Mouse (Mus musculus) MEL (cell line): ENCODE results near the gene Veph1. TPM values are rescaled to one million over a fixed set of nuclear protein-coding genes. Genes with fewer than 3 reads are reported as not detected.

Experiments used
- DNase-seq: peaks from one replicate; pipeline ENCODE4 v3.0.0; 2011; ENCODE audit warnings: low read depth, low spot score
- H3K27ac ChIP-seq: 2 replicates; pipeline ENCODE4 v1.5.1; 2012; ENCODE audit warnings: low read depth, mild to moderate bottlenecking, control low read depth, low read length, moderate library complexity; ENCODE audit not compliant: control insufficient read depth
- H3K27me3 ChIP-seq, 2 experiments: fragments of 150-350 bp in 1 of 2; sonication (generic) in 1 of 2; 2 replicates each; pipeline ENCODE4 v1.6.1; 2012; ENCODE audit warnings: low read length in 2 of 2, mild to moderate bottlenecking in 2 of 2, improper control_type of control experiment in 1 of 2, moderate library complexity in 1 of 2; ENCODE audit not compliant: insufficient read depth in 2 of 2, control insufficient read depth in 1 of 2
- H3K36me3 ChIP-seq, 2 experiments: 2 replicates each; pipeline ENCODE4 v1.6.1; 2012 to 2014; ENCODE audit warnings: low read length in 2 of 2, improper control_type of control experiment in 1 of 2, inconsistent platforms in 1 of 2, mild to moderate bottlenecking in 1 of 2; ENCODE audit not compliant: insufficient read depth in 2 of 2, control insufficient read depth in 1 of 2
- H3K4me1 ChIP-seq, 2 experiments: fragments of 150-350 bp in 1 of 2; sonication (generic) in 1 of 2; 2 replicates each; pipeline ENCODE4 v1.6.1; 2012; ENCODE audit warnings: low read length in 2 of 2, improper control_type of control experiment in 1 of 2, mild to moderate bottlenecking in 1 of 2; ENCODE audit not compliant: insufficient read depth in 2 of 2, control insufficient read depth in 1 of 2
- H3K4me3 ChIP-seq, 2 experiments: fragments of 150-350 bp in 1 of 2; sonication (generic) in 1 of 2; 2 replicates each; pipeline ENCODE4 v1.5.1; 2012; ENCODE audit warnings: low read depth in 2 of 2, low read length in 2 of 2, mild to moderate bottlenecking in 2 of 2, moderate library complexity in 2 of 2, control low read depth in 1 of 2, improper control_type of control experiment in 1 of 2; ENCODE audit not compliant: control insufficient read depth in 1 of 2, insufficient read depth in 1 of 2
- H3K79me2 ChIP-seq: 2 replicates; pipeline ENCODE4 v1.6.1; 2012; ENCODE audit warnings: mild to moderate bottlenecking, low read length, moderate library complexity; ENCODE audit not compliant: control insufficient read depth, poor library complexity, insufficient read depth
- H3K9ac ChIP-seq: 2 replicates; pipeline ENCODE4 v1.6.1; 2012; ENCODE audit warnings: low read depth, mild to moderate bottlenecking, control low read depth, low read length, moderate library complexity; ENCODE audit not compliant: control insufficient read depth, poor library complexity, severe bottlenecking
- H3K9me3 ChIP-seq: fragments of 150-350 bp; sonication (generic); replicated peaks from 2 replicates; pipeline ENCODE4 v1.6.1; 2012; ENCODE audit warnings: mild to moderate bottlenecking, low read length, improper control_type of control experiment, moderate library complexity; ENCODE audit not compliant: insufficient read depth
- GABPA ChIP-seq: IDR thresholded peaks from 2 replicates; pipeline ENCODE4 v1.6.1; 2012; ENCODE audit warnings: low read depth, mild to moderate bottlenecking, inconsistent platforms, low read length, improper control_type of control experiment, moderate library complexity
- JUND ChIP-seq: IDR thresholded peaks from 2 replicates; pipeline ENCODE4 v1.6.1; 2011; ENCODE audit warnings: low read depth, mild to moderate bottlenecking, improper control_type of control experiment, low read length
- MAFK ChIP-seq: IDR thresholded peaks from 2 replicates; pipeline ENCODE4 v1.6.1; 2011; ENCODE audit warnings: low read depth, mild to moderate bottlenecking, low read length, improper control_type of control experiment, borderline replicate concordance
- MAX ChIP-seq: IDR thresholded peaks from 2 replicates; pipeline ENCODE4 v1.6.1; 2011; ENCODE audit warnings: low read length, improper control_type of control experiment
- MAZ ChIP-seq: IDR thresholded peaks from 2 replicates; pipeline ENCODE4 v1.6.1; 2012; ENCODE audit warnings: low read depth, mild to moderate bottlenecking, inconsistent platforms, low read length, improper control_type of control experiment
- MEF2A ChIP-seq: IDR thresholded peaks from 2 replicates; pipeline ENCODE4 v1.6.1; 2014; ENCODE audit warnings: low read depth, mild to moderate bottlenecking, inconsistent platforms, low read length, improper control_type of control experiment; ENCODE audit not compliant: poor library complexity, insufficient replicate concordance, severe bottlenecking; ENCODE audit errors: extremely low read depth
- NELFE ChIP-seq: IDR thresholded peaks from 2 replicates; pipeline ENCODE4 v1.6.1; 2011; ENCODE audit warnings: low read depth, low read length, improper control_type of control experiment
- NRF1 ChIP-seq: IDR thresholded peaks from 2 replicates; pipeline ENCODE4 v1.6.1; 2014; ENCODE audit warnings: low read depth, mild to moderate bottlenecking, inconsistent platforms, low read length, improper control_type of control experiment, moderate library complexity; ENCODE audit not compliant: poor library complexity, insufficient read depth, severe bottlenecking
- POLR2AphosphoS2 ChIP-seq: IDR thresholded peaks from 2 replicates; pipeline ENCODE4 v1.6.1; 2011; ENCODE audit warnings: low read length, improper control_type of control experiment
- RAD21 ChIP-seq: IDR thresholded peaks from 2 replicates; pipeline ENCODE4 v1.6.1; 2011; ENCODE audit warnings: mild to moderate bottlenecking, low read depth, low read length, improper control_type of control experiment
- RCOR1 ChIP-seq: IDR thresholded peaks from 2 replicates; pipeline ENCODE4 v1.6.1; 2012; ENCODE audit warnings: low read depth, mild to moderate bottlenecking, inconsistent platforms, low read length, improper control_type of control experiment
- TBP ChIP-seq: IDR thresholded peaks from 2 replicates; pipeline ENCODE4 v1.8.0; 2011; ENCODE audit warnings: low read depth, low read length, improper control_type of control experiment
- TCF12 ChIP-seq: IDR thresholded peaks from 2 replicates; pipeline ENCODE4 v1.6.1; 2014; ENCODE audit warnings: low read depth, mild to moderate bottlenecking, inconsistent platforms, low read length, improper control_type of control experiment, moderate library complexity
- UBTF ChIP-seq: IDR thresholded peaks from 2 replicates; pipeline ENCODE4 v1.6.1; 2012; ENCODE audit warnings: low read depth, mild to moderate bottlenecking, inconsistent platforms, low read length, improper control_type of control experiment, moderate library complexity, borderline replicate concordance; ENCODE audit not compliant: insufficient read depth
- USF1 ChIP-seq: IDR thresholded peaks from 2 replicates; pipeline ENCODE4 v1.6.1; 2014; ENCODE audit warnings: low read depth, mild to moderate bottlenecking, inconsistent platforms, low read length, improper control_type of control experiment, moderate library complexity
- USF2 ChIP-seq, 2 experiments: IDR thresholded peaks; 2 replicates each; pipeline ENCODE4 v1.6.1; 2011 to 2012; ENCODE audit warnings: improper control_type of control experiment in 2 of 2, low read length in 2 of 2, borderline replicate concordance in 1 of 2, inconsistent platforms in 1 of 2, low read depth in 1 of 2, mild to moderate bottlenecking in 1 of 2; ENCODE audit not compliant: insufficient read depth in 1 of 2
- ZMIZ1 ChIP-seq: IDR thresholded peaks from 2 replicates; pipeline ENCODE4 v1.6.1; 2012; ENCODE audit warnings: low read depth, mild to moderate bottlenecking, inconsistent platforms, low read length, improper control_type of control experiment, moderate library complexity
- ZNF384 ChIP-seq: IDR thresholded peaks from 2 replicates; pipeline ENCODE4 v1.6.1; 2012; ENCODE audit warnings: low read depth, mild to moderate bottlenecking, inconsistent platforms, low read length, improper control_type of control experiment
- polyA plus RNA-seq, 2 experiments: library from polyadenylated mRNA; stranded (reverse) in 1 of 2; unstranded in 1 of 2; fragments of >175 nt in 1 of 2; fragments of >200 nt in 1 of 2; gene quantifications; 2 replicates each; pipeline versions ENCODE4 v1.2.1 to v1.2.4; 2012; ENCODE audit warnings: low replicate concordance in 2 of 2, low read depth in 1 of 2; ENCODE audit not compliant: insufficient read length in 2 of 2, insufficient read depth in 1 of 2, missing spikeins in 1 of 2
- total RNA-seq: library from RNA; depleted of rRNA; stranded (reverse); fragments of 300-350 nt; gene quantifications from 2 replicates; pipeline ENCODE4 v1.2.3, GENCODE M21; 2012

Gene Veph1
- total and polyA plus RNA-seq, 3 experiments, result 0.01 TPM; not detected in 2

GRCm38 (mm10) chr3:66165026-66165425 lies 131.6 kb downstream of the Veph1 start:
- DNase-seq, result no peak
- Histone ChIP-seq H3K36me3 (no peaks in the 10 kb centered on the region), H3K27me3 (no peaks in the 10 kb centered on the region; a peak in 2 of 4 replicates), H3K9me3 (no peaks in the 10 kb centered on the region), H3K4me3 (no peak overlapping the region), H3K9ac (no peak overlapping the region), H3K79me2 (no peaks in the 10 kb centered on the region), H3K27ac (no peak overlapping the region), H3K4me1 (no peaks in the 10 kb centered on the region)
- no peak for TF ChIP-seq ZMIZ1
- TF ChIP-seq MEF2A, result no peak
- TF ChIP-seq TBP, result no peak
- no peak for TF ChIP-seq MAX
- no peak for TF ChIP-seq RAD21
- TF ChIP-seq JUND, result no peak
- TF ChIP-seq POLR2AphosphoS2, result no peak

- Histone ChIP-seq H3K9me3 (no peaks in the 10 kb centered on the region), H3K27ac (no peak overlapping the region), H3K9ac (no peak overlapping the region), H3K27me3 (no peaks in the 10 kb centered on the region; a peak in 2 of 4 replicates), H3K4me1 (no peaks in the 10 kb centered on the region), H3K4me3 (no peak overlapping the region), H3K79me2 (no peaks in the 10 kb centered on the region), H3K36me3 (no peaks in the 10 kb centered on the region)
- TF ChIP-seq MAZ, result no peak
- TF ChIP-seq MAFK, result no peak
- no peak for TF ChIP-seq USF2 (IDR thresholded peaks at IDR 0.05; ENCODE audit: borderline replicate concordance in 1 of 2, insufficient read depth in 1 of 2, low read depth in 1 of 2, low read length in 2 of 2)
- TF ChIP-seq TCF12, result no peak
- TF ChIP-seq GABPA, result no peak
- TF ChIP-seq NRF1, result no peak
- no peak for TF ChIP-seq ZNF384
- TF ChIP-seq MAX, result no peak
- no peak for TF ChIP-seq NELFE
- no peak for TF ChIP-seq UBTF
- TF ChIP-seq USF1, result no peak
- no peak for TF ChIP-seq POLR2AphosphoS2
- no peak for TF ChIP-seq JUND
- no peak for TF ChIP-seq TBP
- TF ChIP-seq RCOR1, result no peak
- no peak for DNase-seq
Observed at GRCm38 (mm10) chr3:66164585-66164984, 132.1 kb downstream of the Veph1 start.
